Mouse (Mus musculus) T-helper 17 cell (primary cell): ENCODE data around the gene Prkag2.

Source experiments
- in situ Hi-C, 2 experiments: fragments of 300-600 bp; cut with MboI, MseI; formaldehyde crosslinking; loops; 1 replicate in 1 of 2; 2 replicates in 1 of 2; pipeline ENCODE4 v1.15.1; 2025; ENCODE audit warnings: high pct_unique_total_duplicates in 2 of 2

The Prkag2 gene

GRCm38 (mm10) chr5:25001391-25001794 is 99.0 kb downstream of the Prkag2 start:
- in situ Hi-C loops, result no loop called here

DNA sequence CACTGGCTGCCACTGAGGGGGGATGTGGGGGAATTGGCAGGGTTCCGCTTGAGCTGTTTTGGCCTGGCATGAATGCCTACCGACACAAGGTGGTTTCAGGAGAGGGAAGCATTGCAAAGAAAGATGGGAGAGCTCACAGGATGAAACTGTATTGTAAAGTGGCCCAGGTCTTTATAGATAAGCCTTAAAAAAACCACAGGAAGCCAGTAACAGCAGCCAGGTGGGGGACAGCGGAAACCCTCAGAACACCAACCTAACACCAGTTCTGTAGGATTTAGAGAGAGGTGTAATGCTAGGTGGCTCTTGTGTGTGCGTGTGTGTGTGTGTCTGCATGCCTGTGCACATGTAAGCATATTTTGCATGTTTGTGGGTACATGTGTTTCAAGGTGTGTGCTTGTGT is 101.1 kb downstream of the Prkag2 start:
- in situ Hi-C loops, result no loop called here

GRCm38 (mm10) chr5:24995576-24996100 is 104.8 kb downstream of the Prkag2 start:
- in situ Hi-C loops, result no loop called here

DNA sequence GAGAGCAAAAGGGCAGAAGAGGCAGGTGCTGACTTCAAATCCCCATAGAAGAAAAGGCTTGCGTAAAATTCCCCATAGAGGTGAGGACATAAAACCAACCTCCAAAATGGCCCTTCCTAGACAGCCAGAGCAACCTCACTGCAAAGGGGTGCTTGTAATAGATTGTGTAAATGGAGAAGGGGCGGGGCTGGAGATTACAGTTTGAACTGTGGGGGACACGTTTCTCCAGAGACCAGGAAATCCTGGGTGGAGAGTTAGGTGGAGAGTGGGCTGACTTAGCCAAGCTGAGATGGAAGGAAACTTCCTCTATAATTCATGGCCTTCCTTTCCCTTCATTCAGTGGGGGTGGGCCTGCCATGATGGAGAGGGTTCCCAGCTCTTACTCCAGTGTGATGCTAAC is 107.3 kb downstream of the Prkag2 start:
- in situ Hi-C loops, result no loop called here

GRCm38 (mm10) chr5:24991575-24991974 is 108.9 kb downstream of the Prkag2 start:
- in situ Hi-C loops, result no loop called here

DNA sequence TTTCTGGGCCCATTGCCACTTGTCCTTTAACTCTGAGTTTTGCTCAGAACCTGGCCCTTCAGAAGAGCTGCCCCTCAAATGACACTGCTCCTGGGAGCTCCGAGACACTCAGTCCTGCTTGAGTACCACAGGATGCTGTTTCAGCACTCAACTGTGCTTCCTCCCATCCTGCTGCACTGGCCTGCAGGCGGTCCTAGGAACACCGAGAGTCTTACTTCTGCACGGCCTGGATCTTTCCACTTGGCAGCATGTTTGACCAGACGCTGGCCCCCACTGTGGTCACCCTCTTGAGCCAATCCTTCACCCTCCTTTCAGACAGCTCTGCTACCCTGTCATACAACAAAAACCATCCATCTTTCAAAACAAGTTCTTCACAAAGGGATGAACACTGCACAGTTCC is 110.0 kb downstream of the Prkag2 start:
- in situ Hi-C loops, result no loop called here

- in situ Hi-C loops, result no loop called here
These were observed 110.8 kb downstream of the Prkag2 start for GRCm38 (mm10) chr5:24989683-24990082.

DNA sequence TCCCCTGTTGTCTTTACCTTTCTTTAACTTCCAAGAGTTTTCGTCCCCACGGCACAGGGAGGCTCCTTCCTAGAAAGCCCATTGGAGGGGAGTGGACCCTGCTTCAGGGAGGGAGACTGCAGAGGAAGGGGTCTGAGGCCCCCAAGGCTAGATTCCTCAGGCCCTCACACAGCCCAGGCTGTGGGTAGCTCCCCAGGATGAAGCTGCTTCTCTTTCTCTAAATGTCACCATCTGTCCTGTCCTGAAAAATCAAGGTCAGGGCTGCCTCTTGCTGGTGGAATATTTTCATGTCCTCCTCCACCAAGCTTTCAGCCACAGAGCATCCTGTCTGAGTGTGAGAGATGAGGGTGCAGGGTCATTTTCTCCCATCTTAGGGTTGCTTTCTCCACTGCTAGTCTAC is 113.5 kb downstream of the Prkag2 start:
- in situ Hi-C loops, result no loop called here

DNA sequence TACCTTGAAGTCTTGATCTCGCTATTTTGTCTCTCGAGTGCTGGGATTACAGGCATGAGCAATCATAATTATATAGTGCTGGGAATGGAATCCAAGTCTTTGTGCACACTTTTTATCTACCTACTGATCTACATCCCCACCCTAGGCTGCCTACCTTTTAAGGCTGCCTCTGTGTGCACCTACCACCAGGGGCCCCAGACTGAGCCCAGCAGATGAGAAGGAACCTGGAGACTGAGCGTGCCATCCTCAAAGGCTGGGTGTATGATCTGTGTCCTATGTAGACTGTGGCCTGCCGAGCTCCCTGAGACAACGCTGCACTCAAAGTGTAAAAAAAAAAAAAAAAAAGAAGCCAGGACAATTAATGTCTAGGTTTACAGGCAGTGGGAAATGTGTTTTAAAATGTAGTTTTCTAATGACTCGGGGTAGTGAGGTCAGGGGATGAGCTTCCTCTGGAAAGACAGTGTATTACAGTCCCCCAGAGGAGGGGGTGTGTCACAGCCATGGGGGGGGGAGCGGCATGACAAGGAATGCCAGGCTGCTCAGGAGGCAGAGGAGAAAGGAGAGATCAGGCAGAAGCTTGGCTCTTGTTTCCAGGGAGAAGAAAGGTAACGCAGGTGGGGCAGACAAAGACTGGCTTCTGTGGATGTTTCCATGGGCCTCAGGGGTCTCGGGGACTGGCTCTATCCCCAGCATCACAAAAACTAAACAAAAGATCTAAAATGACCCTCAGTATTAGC is 114.1 kb downstream of the Prkag2 start:
- in situ Hi-C loops, result no loop called here

DNA sequence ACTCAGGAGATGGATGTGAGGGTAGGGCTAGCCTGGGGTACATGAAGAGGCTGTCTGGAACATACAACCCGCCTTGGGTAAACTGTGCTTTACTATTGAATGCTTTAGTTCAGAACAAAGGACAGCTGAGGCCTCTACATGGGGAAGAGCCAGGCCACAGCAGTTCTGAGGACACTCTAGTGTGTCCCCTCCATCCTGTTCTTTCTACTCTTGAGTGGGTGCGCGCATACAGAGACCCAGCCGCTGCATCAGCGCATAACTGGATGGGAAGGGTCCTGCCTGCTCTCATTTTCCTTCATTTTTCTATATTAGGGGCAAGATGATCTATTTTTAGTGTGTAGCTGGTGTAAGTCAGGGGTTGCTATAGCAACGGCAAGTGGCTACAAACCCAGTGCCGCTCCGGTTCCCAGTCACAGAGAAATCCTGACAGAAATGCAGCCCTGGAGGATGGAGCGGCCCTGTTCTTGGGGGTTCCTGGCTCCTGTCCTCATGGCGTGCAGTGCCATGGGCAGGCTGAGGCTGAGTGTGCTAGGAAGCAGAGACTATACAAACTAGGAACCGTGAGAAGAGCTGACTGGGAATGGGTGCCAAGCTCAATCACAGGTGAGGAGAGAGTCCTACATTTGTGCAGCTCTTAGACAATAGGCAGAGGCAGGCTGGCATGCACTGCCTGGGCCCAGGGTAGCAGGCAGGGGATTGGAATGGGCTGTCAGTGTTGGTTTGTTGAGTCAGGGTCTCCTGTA is 114.8 kb downstream of the Prkag2 start:
- in situ Hi-C loops, result no loop called here

GRCm38 (mm10) chr5:24984157-24984556 is 116.3 kb downstream of the Prkag2 start:
- in situ Hi-C loops, result no loop called here

DNA sequence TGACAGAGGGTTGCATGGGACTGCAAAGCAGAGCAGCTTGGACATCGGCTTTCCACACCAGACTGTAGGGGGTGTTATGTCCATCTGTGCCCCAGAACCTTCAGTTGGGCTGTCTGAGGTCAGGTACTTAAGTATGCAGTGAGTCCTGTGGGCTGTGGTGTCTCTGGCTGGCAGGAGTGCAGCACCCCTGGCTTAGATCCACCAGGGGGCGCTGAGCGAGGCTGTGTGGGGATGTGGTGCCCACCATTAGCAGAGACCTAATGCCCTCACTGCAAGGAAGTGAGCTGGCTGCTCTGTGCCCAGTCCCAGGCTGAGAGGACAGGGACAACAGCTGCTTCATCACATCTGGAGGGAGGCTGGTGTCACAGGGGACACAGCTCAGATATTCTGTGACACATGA is 116.9 kb downstream of the Prkag2 start:
- in situ Hi-C loops, result no loop called here

GRCm38 (mm10) chr5:24982258-24982657 is 118.2 kb downstream of the Prkag2 start:
- in situ Hi-C loops, result no loop called here

DNA sequence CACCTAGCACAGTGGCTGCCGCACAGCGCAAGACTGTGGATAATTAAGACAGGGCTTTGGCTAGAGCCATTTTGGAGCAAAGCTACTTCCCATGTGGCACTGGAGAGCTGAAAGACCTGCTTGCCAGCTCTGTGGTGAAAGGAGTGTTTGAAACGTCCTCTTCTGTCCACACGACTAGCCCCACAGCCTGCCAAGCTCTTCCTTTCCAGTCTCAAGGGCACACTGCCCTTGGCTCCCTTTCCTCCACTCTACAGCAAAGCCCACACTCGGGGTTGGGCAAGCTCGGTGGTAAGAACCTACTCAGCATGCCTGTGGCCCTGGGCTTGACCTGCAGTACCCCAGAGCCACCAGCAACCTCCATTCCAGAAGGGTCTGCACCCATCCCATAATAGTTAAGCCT is 118.7 kb downstream of the Prkag2 start:
- in situ Hi-C loops, result no loop called here

DNA sequence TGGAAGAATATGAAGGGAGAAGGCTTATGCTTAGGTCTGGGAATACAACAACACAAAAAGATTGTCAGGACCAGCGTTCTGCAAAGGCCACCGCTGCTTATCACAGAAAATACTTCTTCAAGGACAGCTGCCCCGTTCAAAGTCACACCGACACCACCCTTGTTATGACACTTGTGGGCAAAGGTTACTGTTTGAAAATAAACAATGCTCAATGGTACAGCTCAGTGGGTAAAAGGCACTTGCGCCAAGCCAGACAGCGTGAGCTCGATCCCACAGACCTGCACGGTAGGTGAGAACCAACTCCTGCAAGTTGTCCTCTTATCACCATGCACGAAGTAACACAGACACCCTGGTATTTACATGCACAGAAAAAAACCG is 120.5 kb downstream of the Prkag2 start:
- in situ Hi-C loops, result no loop called here

GRCm38 (mm10) chr5:24979312-24979967 is 121.0 kb downstream of the Prkag2 start:
- in situ Hi-C loops, result no loop called here

GRCm38 (mm10) chr5:24976907-24977306 is 123.5 kb downstream of the Prkag2 start:
- in situ Hi-C loops, result no loop called here

DNA sequence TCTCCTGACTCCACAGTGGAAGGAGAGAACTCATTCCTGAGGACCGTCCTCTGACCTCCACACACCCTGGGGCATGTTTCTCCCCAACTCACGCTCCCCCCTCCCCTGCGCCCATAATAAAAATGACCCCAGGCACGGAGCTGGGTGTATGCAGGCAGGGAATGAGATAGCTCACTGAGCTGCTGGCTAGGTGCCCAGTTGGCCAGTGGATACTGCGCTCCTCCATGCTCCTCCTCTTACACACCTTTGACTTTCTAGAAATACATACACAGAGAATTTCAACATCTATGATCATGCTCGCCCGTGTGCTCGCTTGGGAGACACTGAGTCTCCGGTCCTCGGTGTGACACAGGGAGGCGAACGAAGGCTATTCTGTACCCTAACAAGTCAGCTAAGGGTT is 124.2 kb downstream of the Prkag2 start:
- in situ Hi-C loops, result no loop called here

DNA sequence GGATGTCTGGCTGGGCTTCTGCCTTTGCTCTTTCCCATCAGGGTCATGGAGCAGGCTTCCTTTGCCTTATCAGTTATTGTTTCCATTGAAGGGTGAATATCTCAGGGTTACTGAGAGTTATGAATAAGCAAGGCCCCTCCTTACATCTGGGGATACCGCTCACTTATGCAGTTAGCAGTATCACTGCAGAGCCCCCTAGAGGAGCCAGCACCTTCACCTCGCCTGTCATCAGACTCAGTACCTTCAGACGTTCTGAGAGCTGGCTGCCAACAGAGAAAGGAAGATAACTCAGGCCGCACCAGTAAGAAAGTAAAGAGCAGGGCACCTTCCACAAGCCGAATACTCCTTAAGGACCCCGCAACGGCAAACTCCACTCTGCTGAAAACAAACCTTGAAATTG is 125.3 kb downstream of the Prkag2 start:
- in situ Hi-C loops, result no loop called here

DNA sequence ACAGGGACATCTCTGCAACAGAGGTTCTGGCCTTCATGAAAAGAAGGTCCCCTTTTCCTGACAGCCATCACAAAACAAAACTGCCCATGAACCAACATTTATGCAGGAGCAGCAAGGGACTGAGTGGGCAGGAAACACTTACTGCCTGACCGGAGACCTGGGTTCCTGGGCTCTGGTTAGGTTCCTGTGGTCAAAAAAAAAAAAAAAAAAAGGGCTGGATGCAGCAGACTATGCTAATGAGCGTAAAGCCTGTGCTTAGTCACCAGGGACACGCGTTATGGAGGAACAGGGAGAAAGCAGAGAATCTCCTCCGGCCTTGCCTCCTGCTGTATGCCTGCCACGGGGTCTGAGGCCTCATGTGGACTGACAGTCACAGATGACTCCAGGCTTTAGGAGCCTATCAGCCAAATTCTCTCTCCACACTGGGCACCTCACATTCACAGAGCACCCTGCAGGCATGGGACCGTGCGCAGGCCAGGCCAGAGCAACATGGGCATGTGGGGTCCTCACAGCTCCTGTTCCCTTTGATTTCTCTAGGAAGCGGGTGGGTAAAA is 126.7 kb downstream of the Prkag2 start:
- in situ Hi-C loops, result loop anchor here in 1 of 2 experiments (5.0 kb wide), 1 partner anchor 71 kb away; no protein-coding TSS in a partner anchor

DNA sequence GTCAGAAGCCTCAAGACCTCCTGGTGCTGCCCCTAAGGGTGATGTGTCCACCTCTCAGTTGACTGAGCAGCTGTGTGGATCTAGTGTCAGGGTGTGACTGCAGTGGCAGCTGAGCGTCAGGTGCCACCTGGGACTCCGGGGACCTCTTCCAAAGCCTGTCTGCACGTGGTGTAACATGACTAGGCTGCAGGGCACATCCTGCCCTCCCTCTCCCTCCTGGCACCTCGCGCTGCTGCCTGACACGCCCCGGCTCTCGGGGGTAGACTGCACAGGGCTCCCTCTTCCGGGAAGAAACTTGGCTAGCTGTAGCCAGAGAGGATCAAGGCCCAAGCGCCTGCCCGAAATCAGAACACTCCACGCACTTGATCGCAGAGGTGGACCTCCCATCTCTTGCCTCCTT is 127.2 kb downstream of the Prkag2 start:
- in situ Hi-C loops, result loop anchor here in 1 of 2 experiments (5.0 kb wide), 1 partner anchor 71 kb away; no protein-coding TSS in a partner anchor
